Mouse (Mus musculus) forebrain, embryonic 13.5 days (tissue): ENCODE results near the gene Mrvi1. TPM values are rescaled to one million over a fixed set of nuclear protein-coding genes. Genes with fewer than 3 reads are reported as not detected.
A peak's percentile ranks its signal among the peaks of the same experiment; 100 is the strongest.

Experiments used
- ATAC-seq: fragments of 200-750 bp; cut with Nextera tagmentation; 2 replicates; pipeline ENCODE4 v1.8.0; 2017
- H3K27ac ChIP-seq: fragments of 300-500 bp; sonication (generic); 2 replicates; pipeline ENCODE4 v1.5.1; 2015; ENCODE audit warnings: inconsistent platforms, mild to moderate bottlenecking, moderate library complexity
- H3K27me3 ChIP-seq: fragments of 300-500 bp; sonication (generic); 2 replicates; pipeline ENCODE4 v1.6.1; 2015; ENCODE audit warnings: mild to moderate bottlenecking, inconsistent platforms
- H3K36me3 ChIP-seq: fragments of 300-500 bp; sonication (generic); 2 replicates; pipeline ENCODE4 v1.6.1; 2015; ENCODE audit warnings: mild to moderate bottlenecking, inconsistent platforms; ENCODE audit not compliant: poor library complexity, severe bottlenecking
- H3K4me1 ChIP-seq: fragments of 300-500 bp; sonication (generic); 2 replicates; pipeline ENCODE4 v1.6.1; 2015; ENCODE audit warnings: inconsistent platforms
- H3K4me2 ChIP-seq: fragments of 300-500 bp; sonication (generic); 2 replicates; pipeline ENCODE4 v1.6.1; 2015; ENCODE audit warnings: inconsistent platforms, mild to moderate bottlenecking, moderate library complexity
- H3K4me3 ChIP-seq: fragments of 300-500 bp; sonication (generic); 2 replicates; pipeline ENCODE4 v1.5.1; 2015; ENCODE audit warnings: mild to moderate bottlenecking, inconsistent platforms
- H3K9ac ChIP-seq: fragments of 300-500 bp; sonication (generic); 2 replicates; pipeline ENCODE4 v1.6.1; 2015; ENCODE audit warnings: mild to moderate bottlenecking, inconsistent platforms
- H3K9me3 ChIP-seq: fragments of 300-500 bp; sonication (generic); replicated peaks from 2 replicates; pipeline ENCODE4 v1.6.1; 2016; ENCODE audit warnings: inconsistent platforms
- WGBS: fragments of 180-500 bp; shearing (Covaris S2); methylation state at CpG from one replicate; pipeline ENCODE4 v1.1.7; 2015; 5-methylcytosine and 5-hydroxymethylcytosine counted together
- polyA plus RNA-seq: library from polyadenylated mRNA; unstranded; fragments of >200 nt; fragmentation: Nextera tagmentation; extraction: Ambion mirVana; gene quantifications from 2 replicates; pipeline ENCODE4 v1.2.1, GENCODE M21; 2015

Gene Mrvi1
- polyA plus RNA-seq, 1 experiment from 2014 or later: 0.58 TPM

- ATAC-seq: no peak
- Histone ChIP-seq H3K36me3 (no peaks in the 10 kb centered on the region), H3K9me3 (no peaks in the 10 kb centered on the region), H3K9ac (no peak overlapping the region), H3K27me3 (no peaks in the 10 kb centered on the region), H3K27ac (no peak overlapping the region), H3K4me2 (no peak overlapping the region), H3K4me1 (peaks cover 9% of the 10 kb centered on the region), H3K4me3 (no peak overlapping the region)
- 84% methylated on average over 5 of the region's 5 CpGs for WGBS
Measured at GRCm38 (mm10) chr7:110860129-110860528, 122.1 kb downstream of the Mrvi1 start.

- no peak overlapping the region for H3K9ac ChIP-seq
- H3K27me3 ChIP-seq: no peaks in the 10 kb centered on the region
- ATAC-seq: no peak
- WGBS: 71% methylated on average over 1 of the region's 1 CpGs
- H3K4me2 ChIP-seq: no peak overlapping the region
- H3K4me1 ChIP-seq: peaks cover 6% of the 10 kb centered on the region; the same call in 1 of the 2 replicates
- no peaks in the 10 kb centered on the region for H3K36me3 ChIP-seq
- no peaks in the 10 kb centered on the region for H3K9me3 ChIP-seq
- no peak overlapping the region for H3K4me3 ChIP-seq
- H3K27ac ChIP-seq: no peak overlapping the region
Measured at GRCm38 (mm10) chr7:110855604-110856003, 126.7 kb downstream of the Mrvi1 start.

GRCm38 (mm10) chr7:110854927-110855546, 127.2 kb downstream of the Mrvi1 start:
- 81% methylated on average over 8 of the region's 8 CpGs for WGBS
- peaks cover 6% of the 10 kb centered on the region; the same call in 1 of the 2 replicates for H3K4me1 ChIP-seq

GRCm38 (mm10) chr7:110854519-110854918, 127.7 kb downstream of the Mrvi1 start:
- no peak for ATAC-seq
- WGBS: 62% methylated on average over 3 of the region's 3 CpGs
- no peak overlapping the region for H3K4me2 ChIP-seq

More at GRCm38 (mm10) chr7:110854927-110855546, 127.2 kb downstream of the Mrvi1 start:
- no peak overlapping the region for H3K4me2 ChIP-seq
- H3K9ac ChIP-seq: no peak overlapping the region
- H3K36me3 ChIP-seq: no peaks in the 10 kb centered on the region
- no peaks in the 10 kb centered on the region for H3K27me3 ChIP-seq
- no peak for ATAC-seq
- no peak overlapping the region for H3K4me3 ChIP-seq
- no peaks in the 10 kb centered on the region for H3K9me3 ChIP-seq
- H3K27ac ChIP-seq: no peak overlapping the region

DNA sequence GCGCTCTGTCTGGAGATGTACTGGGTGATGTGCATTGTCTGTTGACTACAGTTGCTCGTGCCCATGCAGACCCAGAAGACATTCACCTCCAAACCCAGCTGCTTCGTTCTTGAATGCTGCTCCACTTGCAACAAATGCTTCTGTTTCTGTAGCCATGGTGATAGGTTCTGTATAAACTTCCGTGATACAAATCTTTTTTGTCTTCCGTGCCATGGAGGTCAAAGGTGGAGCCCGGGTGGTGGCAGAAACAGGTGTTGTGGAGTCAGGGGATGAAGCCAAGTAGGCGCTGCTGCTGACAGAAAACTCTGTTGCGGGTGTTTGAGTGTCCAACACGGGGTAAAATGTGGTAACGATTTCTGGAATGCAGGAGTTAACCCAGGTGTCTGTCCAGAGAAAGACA, 128.7 kb downstream of the Mrvi1 start:
- no peak for ATAC-seq
- 70% methylated on average over 10 of the region's 10 CpGs for WGBS
- peaks cover 6% of the 10 kb centered on the region; the same call in 1 of the 2 replicates for H3K4me1 ChIP-seq
- no peaks in the 10 kb centered on the region for H3K36me3 ChIP-seq
- H3K27ac ChIP-seq: no peak overlapping the region
- no peak overlapping the region for H3K9ac ChIP-seq
- H3K9me3 ChIP-seq: no peaks in the 10 kb centered on the region
- no peak overlapping the region for H3K4me2 ChIP-seq
- H3K4me3 ChIP-seq: no peak overlapping the region
- H3K27me3 ChIP-seq: no peaks in the 10 kb centered on the region

More at GRCm38 (mm10) chr7:110854519-110854918, 127.7 kb downstream of the Mrvi1 start:
- Histone ChIP-seq H3K4me1 (peaks cover 6% of the 10 kb centered on the region; the same call in 1 of the 2 replicates), H3K9me3 (no peaks in the 10 kb centered on the region), H3K4me3 (no peak overlapping the region), H3K36me3 (no peaks in the 10 kb centered on the region), H3K27ac (no peak overlapping the region), H3K27me3 (no peaks in the 10 kb centered on the region), H3K9ac (no peak overlapping the region)

GRCm38 (mm10) chr7:110851541-110852203, 130.6 kb downstream of the Mrvi1 start:
- Histone ChIP-seq H3K9ac (no peak overlapping the region), H3K4me3 (no peak overlapping the region), H3K4me2 (no peak overlapping the region), H3K36me3 (no peaks in the 10 kb centered on the region), H3K4me1 (peaks cover 6% of the 10 kb centered on the region; the same call in 1 of the 2 replicates), H3K9me3 (no peaks in the 10 kb centered on the region), H3K27me3 (no peaks in the 10 kb centered on the region), H3K27ac (no peak overlapping the region)
- no peak for ATAC-seq
- 83% methylated on average over 7 of the region's 7 CpGs for WGBS

GRCm38 (mm10) chr7:110848371-110848770, 133.9 kb downstream of the Mrvi1 start:
- Histone ChIP-seq H3K4me1 (peaks cover 5% of the 10 kb centered on the region), H3K4me2 (no peak overlapping the region), H3K36me3 (no peaks in the 10 kb centered on the region), H3K9me3 (no peaks in the 10 kb centered on the region), H3K9ac (no peak overlapping the region), H3K27ac (no peak overlapping the region), H3K4me3 (no peak overlapping the region), H3K27me3 (no peaks in the 10 kb centered on the region)
- no peak for ATAC-seq
- 97% methylated on average over 1 of the region's 1 CpGs for WGBS

GRCm38 (mm10) chr7:110847321-110847720, 134.9 kb downstream of the Mrvi1 start:
- 88% methylated on average over 2 of the region's 2 CpGs for WGBS
- no peak overlapping the region for H3K4me3 ChIP-seq
- H3K36me3 ChIP-seq: no peaks in the 10 kb centered on the region
- no peaks in the 10 kb centered on the region for H3K9me3 ChIP-seq
- no peaks in the 10 kb centered on the region for H3K27me3 ChIP-seq
- H3K9ac ChIP-seq: no peak overlapping the region
- H3K4me2 ChIP-seq: no peak overlapping the region
- no peak overlapping the region for H3K27ac ChIP-seq
- ATAC-seq: no peak
- H3K4me1 ChIP-seq: peaks cover 7% of the 10 kb centered on the region; the same call in 1 of the 2 replicates

DNA sequence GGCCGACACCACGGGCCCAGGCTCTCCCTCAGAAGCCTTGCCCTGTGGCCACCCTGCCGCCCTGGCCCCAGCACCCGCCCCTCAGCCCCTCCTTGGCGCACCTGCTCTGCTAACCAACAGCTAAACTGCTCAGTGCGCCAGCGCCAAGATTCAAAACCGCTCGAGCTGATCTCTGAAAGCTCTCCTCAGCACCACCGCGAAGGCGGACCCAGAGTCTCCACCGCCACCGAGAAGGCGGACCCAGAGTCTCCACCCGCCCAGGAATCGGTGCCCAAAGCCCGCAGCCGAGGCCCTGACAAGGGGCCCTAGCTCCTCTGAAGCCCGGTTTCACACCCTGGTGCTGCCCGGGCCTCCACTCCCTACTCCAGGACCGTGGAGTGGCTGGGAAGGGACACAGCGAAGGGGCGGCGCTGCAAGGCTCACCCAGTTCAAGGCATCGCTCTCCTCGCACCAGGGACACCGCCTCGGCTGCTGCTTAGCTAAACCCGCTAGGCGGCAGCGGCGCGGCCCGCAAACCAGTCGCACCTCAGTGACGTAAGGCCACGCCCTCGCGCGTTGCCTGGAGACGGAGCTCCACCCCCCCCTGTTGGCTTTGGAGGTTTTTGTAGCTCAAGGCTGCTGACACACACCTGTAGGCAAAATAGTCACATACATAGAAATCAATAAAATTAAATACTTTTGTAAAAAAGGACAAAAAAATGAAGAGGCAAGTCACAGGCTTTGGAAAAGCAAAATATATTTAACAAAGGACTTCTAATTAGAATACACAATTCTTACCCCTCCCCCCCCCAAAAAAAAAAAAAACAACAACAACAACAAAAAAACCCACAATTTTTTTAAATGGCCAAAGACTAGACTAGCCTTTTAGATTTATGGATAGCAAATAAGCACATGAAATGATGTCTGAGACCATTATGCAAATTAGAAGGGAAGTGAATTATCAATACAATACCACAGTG, 138.1 kb downstream of the Mrvi1 start, which contains the start of gene Rnf141:
Gene Rnf141 (minus strand): TSS at position 542 of the 959 bp plus-strand sequence.
- Histone ChIP-seq H3K27me3 (no peaks in the 10 kb centered on the region), H3K4me2 (peak within 1 kb of the TSS; percentile 81), H3K4me1 (peaks cover 7% of the 10 kb centered on the region; the same call in 1 of the 2 replicates), H3K27ac (peak within 1 kb of the TSS; percentile 85), H3K36me3 (no peaks in the 10 kb centered on the region), H3K9ac (peak within 1 kb of the TSS; percentile 89), H3K4me3 (peak within 1 kb of the TSS; percentile 73), H3K9me3 (no peaks in the 10 kb centered on the region)
- under 1% methylated on average over 42 of the region's 42 CpGs for WGBS
- peak; percentile 96 for ATAC-seq

DNA sequence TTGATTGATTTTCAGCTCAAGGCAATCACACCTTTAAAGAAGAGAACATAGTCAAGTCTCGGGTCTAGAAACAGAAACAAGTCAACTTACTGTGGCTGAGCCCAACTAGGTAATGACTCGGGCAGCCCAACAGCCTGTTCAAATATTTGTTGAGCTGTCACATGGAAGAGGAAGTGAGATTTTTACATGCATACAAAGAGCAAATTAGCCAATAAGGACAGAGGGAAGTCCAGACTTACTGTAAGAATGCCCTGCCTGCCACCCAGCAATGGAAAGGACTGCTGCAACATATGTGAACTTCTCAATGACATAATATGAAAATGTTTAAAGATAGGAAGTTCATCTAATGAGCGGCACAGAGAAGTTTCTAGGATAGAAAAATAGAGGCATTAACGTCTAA, 141.9 kb downstream of the Mrvi1 start:
- H3K4me2 ChIP-seq: no peak overlapping the region
- no peak overlapping the region for H3K27ac ChIP-seq
- H3K36me3 ChIP-seq: no peaks in the 10 kb centered on the region
- ATAC-seq: no peak
- H3K9me3 ChIP-seq: no peaks in the 10 kb centered on the region
- H3K27me3 ChIP-seq: no peaks in the 10 kb centered on the region
- H3K4me1 ChIP-seq: peaks cover 7% of the 10 kb centered on the region; the same call in 1 of the 2 replicates
- H3K9ac ChIP-seq: no peak overlapping the region
- H3K4me3 ChIP-seq: no peak overlapping the region
- 89% methylated on average over 4 of the region's 4 CpGs for WGBS

DNA sequence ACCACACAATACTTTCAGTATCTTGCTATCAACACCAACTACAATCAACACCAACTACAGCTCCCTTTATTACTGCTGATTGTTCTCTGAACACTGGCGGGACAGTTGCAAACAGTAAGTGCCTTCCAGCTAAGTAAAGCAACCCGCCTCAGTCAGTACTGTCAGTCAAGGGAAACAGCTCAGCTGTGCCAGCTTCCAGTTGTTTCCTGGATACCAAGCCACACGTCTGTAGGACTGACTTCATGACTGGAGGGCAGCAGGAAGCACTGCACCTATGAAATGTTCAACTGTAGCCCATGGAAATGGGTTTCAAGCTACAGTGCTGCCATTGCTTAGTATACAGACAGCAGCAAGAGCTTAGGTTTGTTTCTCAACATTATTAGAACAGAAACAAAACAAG, 147.7 kb downstream of the Mrvi1 start:
- Histone ChIP-seq H3K4me1 (no peaks in the 10 kb centered on the region), H3K9ac (no peak overlapping the region), H3K4me2 (no peak overlapping the region), H3K27ac (no peak overlapping the region), H3K36me3 (peaks cover 19% of the 10 kb centered on the region), H3K9me3 (no peaks in the 10 kb centered on the region), H3K4me3 (no peak overlapping the region), H3K27me3 (no peaks in the 10 kb centered on the region)
- no peak for ATAC-seq
- 69% methylated on average over 3 of the region's 3 CpGs for WGBS

DNA sequence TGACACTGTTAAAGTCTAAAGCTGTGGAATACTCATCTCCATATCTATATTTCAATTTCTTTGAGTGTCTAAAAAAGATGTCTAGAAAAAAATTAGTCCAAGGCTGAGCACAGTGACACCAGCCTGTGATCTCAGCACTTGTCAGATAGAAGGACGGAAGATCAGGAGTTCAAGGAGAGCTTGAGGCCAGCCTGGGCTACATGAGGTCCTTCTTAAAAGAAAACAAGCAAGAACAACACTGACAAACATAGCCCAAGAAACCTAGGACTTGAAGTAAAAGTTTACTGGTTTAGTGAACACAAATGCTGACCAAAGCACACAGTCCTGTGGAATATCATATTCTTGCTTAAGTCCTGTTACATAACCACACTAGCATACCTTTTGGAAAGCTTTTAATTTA, 148.2 kb downstream of the Mrvi1 start:
- no peak overlapping the region for H3K9ac ChIP-seq
- H3K4me3 ChIP-seq: no peak overlapping the region
- no peak overlapping the region for H3K27ac ChIP-seq
- peaks cover 23% of the 10 kb centered on the region for H3K36me3 ChIP-seq
- no peak overlapping the region for H3K4me2 ChIP-seq
- 89% methylated on average over 1 of the region's 1 CpGs for WGBS
- no peak for ATAC-seq
- no peaks in the 10 kb centered on the region for H3K27me3 ChIP-seq
- H3K4me1 ChIP-seq: no peaks in the 10 kb centered on the region
- no peaks in the 10 kb centered on the region for H3K9me3 ChIP-seq
